Mouse (Mus musculus) small intestine, adult 2 months (tissue): ENCODE results near the gene Gphn.

Experiments
- CTCF ChIP-seq: fragments of 200-500 bp; IDR thresholded peaks from 2 replicates; pipeline ENCODE4 v1.5.1; 2012; ENCODE audit warnings: low read depth, mild to moderate bottlenecking, control low read depth, inconsistent platforms, low read length, moderate library complexity, mixed read lengths; ENCODE audit not compliant: insufficient replicate concordance, insufficient read length; ENCODE audit errors: extremely low read depth
- POLR2A ChIP-seq: fragments of 200-500 bp; IDR thresholded peaks from 2 replicates; pipeline ENCODE4 v1.6.1; 2012; ENCODE audit warnings: low read depth, mild to moderate bottlenecking, control low read depth, inconsistent platforms, low read length, moderate library complexity

DNA sequence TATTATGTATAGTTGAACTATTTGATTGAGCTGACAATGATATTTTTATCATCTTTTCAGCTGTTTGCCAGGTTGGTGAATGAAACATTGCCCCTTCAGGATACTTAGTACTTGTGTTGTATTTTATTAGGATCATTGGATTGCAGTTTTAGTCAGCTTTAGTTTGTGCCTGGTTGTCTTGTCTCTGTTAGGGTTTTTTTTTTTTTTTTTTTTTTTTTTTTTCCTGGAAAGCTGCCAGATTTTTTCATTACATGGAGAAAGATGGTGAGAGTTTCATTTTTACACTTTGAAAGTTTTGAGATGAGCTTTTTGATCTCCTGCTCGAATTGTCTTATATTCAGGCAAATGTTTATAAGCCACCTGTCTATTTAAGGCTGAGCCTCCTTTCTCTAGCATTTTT, 22.2 kb downstream of the Gphn start:
- TF ChIP-seq POLR2A = no peak
- TF ChIP-seq CTCF = no peak
